Mouse (Mus musculus): ENCODE data around the gene Nfib.

GRCm38 (mm10) chr4:82489939-82490338, 215.6 kb downstream of the Nfib start:
- TF ChIP-seq CTCF (IDR thresholded peaks at IDR 0.05; ENCODE audit: borderline replicate concordance, extremely low read depth, insufficient read depth, insufficient read length): no peak
- TF ChIP-seq POLR2A (IDR thresholded peaks at IDR 0.05; ENCODE audit: borderline replicate concordance, extremely low read depth, insufficient read depth, insufficient read length, poor library complexity, severe bottlenecking): no peak
